Mouse (Mus musculus) myocyte (in vitro differentiated cells): ENCODE results near the gene Cdkn1c. TPM values are rescaled to one million over a fixed set of nuclear protein-coding genes. Genes with fewer than 3 reads are reported as not detected.

ENCODE experiments used
- H3K27me3 ChIP-seq: one replicate; pipeline ENCODE4 v1.6.1; 2011; ENCODE audit not compliant: control insufficient read depth, insufficient read depth, insufficient read length
- H3K36me3 ChIP-seq: one replicate; pipeline ENCODE4 v1.6.1; 2011; ENCODE audit not compliant: control insufficient read depth, insufficient read depth
- H3K4me2 ChIP-seq: one replicate; pipeline ENCODE4 v1.6.1; 2011; ENCODE audit warnings: low read depth, control low read depth
- H3K4me3 ChIP-seq: one replicate; pipeline ENCODE4 v1.5.1; 2011; ENCODE audit warnings: mild to moderate bottlenecking, control low read depth, moderate library complexity
- H3K79me2 ChIP-seq: one replicate; pipeline ENCODE4 v1.6.1; 2011; ENCODE audit not compliant: control insufficient read depth, insufficient read depth
- H3ac ChIP-seq: one replicate; pipeline ENCODE4 v1.6.1; 2011; ENCODE audit not compliant: control insufficient read depth, insufficient read length
- CEBPB ChIP-seq: IDR thresholded peaks from 2 replicates; pipeline ENCODE4 v1.6.1; 2011; ENCODE audit warnings: mild to moderate bottlenecking, moderate library complexity; ENCODE audit not compliant: poor library complexity, insufficient read depth, severe bottlenecking
- E2F4 ChIP-seq: IDR thresholded peaks from one replicate; pipeline ENCODE4 v1.6.1; 2011; ENCODE audit warnings: mild to moderate bottlenecking, control low read depth, moderate library complexity; ENCODE audit not compliant: insufficient read depth
- MAX ChIP-seq: IDR thresholded peaks from one replicate; pipeline ENCODE4 v1.6.1; 2011; ENCODE audit warnings: low read depth, mild to moderate bottlenecking, control low read depth
- MYOD1 ChIP-seq, 3 experiments: IDR thresholded peaks; one replicate each; pipeline ENCODE4 v1.6.1; 2011; ENCODE audit warnings: control low read depth in 2 of 3, low read depth in 2 of 3, mild to moderate bottlenecking in 2 of 3, moderate library complexity in 1 of 3; ENCODE audit not compliant: insufficient read length in 2 of 3, control insufficient read depth in 1 of 3
- MYOG ChIP-seq, 3 experiments: IDR thresholded peaks; one replicate each; pipeline ENCODE4 v1.6.1; 2011; ENCODE audit warnings: control low read depth in 2 of 3, low read depth in 2 of 3, mild to moderate bottlenecking in 2 of 3; ENCODE audit not compliant: insufficient read length in 2 of 3, control insufficient read depth in 1 of 3, insufficient read depth in 1 of 3
- POLR2A ChIP-seq: IDR thresholded peaks from one replicate; pipeline ENCODE4 v1.6.1; 2011; ENCODE audit warnings: low read depth, mild to moderate bottlenecking, control low read depth, moderate library complexity; ENCODE audit not compliant: insufficient read length
- POLR2AphosphoS2 ChIP-seq: IDR thresholded peaks from one replicate; pipeline ENCODE4 v1.6.1; 2011; ENCODE audit warnings: low read depth, control low read depth; ENCODE audit not compliant: insufficient read length
- REST ChIP-seq: IDR thresholded peaks from one replicate; pipeline ENCODE4 v1.6.1; 2011; ENCODE audit warnings: mild to moderate bottlenecking, control low read depth, moderate library complexity; ENCODE audit not compliant: insufficient read depth, insufficient read length
- SRF ChIP-seq: IDR thresholded peaks from one replicate; pipeline ENCODE4 v1.6.1; 2011; ENCODE audit warnings: low read depth; ENCODE audit not compliant: control insufficient read depth, insufficient read length
- TCF12 ChIP-seq: IDR thresholded peaks from one replicate; pipeline ENCODE4 v1.6.1; 2011; ENCODE audit warnings: mild to moderate bottlenecking, control low read depth; ENCODE audit not compliant: poor library complexity, insufficient read depth, severe bottlenecking
- TCF3 ChIP-seq: IDR thresholded peaks from one replicate; pipeline ENCODE4 v1.6.1; 2011; ENCODE audit warnings: low read depth, control low read depth; ENCODE audit not compliant: insufficient read length
- USF1 ChIP-seq: IDR thresholded peaks from one replicate; pipeline ENCODE4 v1.6.1; 2011; ENCODE audit warnings: low read depth, mild to moderate bottlenecking, control low read depth, moderate library complexity
- polyA plus RNA-seq: library from polyadenylated mRNA; unstranded; fragments of >200 nt; fragmentation: generic; extraction: Trizol; gene quantifications from one replicate; pipeline ENCODE4 v1.2.1, GENCODE M21; 2012; ENCODE audit warnings: missing spikeins

The Cdkn1c gene
- polyA plus RNA-seq, 1 experiment, result 35.7 TPM

- no peak for TF ChIP-seq POLR2AphosphoS2
- TF ChIP-seq CEBPB, result no peak
- TF ChIP-seq REST, result no peak
- no peak for TF ChIP-seq SRF
- TF ChIP-seq MYOG (IDR thresholded peaks at IDR 0.05; ENCODE audit: control insufficient read depth in 1 of 3, insufficient read depth in 1 of 3, insufficient read length in 2 of 3, low read depth in 2 of 3), result no peak
- no peak for TF ChIP-seq MAX
- no peak for TF ChIP-seq TCF12
- no peak for TF ChIP-seq USF1
- TF ChIP-seq TCF3, result no peak
- no peak for TF ChIP-seq E2F4
- TF ChIP-seq POLR2A, result no peak
- TF ChIP-seq MYOD1 (IDR thresholded peaks at IDR 0.05; ENCODE audit: control insufficient read depth in 1 of 3, insufficient read length in 2 of 3, low read depth in 2 of 3), result no peak
- H3K36me3 ChIP-seq, result no peaks in the 10 kb centered on the region
Measured at GRCm38 (mm10) chr7:143474811-143475210, 14.0 kb upstream of the Cdkn1c start.

GRCm38 (mm10) chr7:143473347-143474101 is 12.7 kb upstream of the Cdkn1c start, which contains the start of gene Slc22a18:
Gene Slc22a18, plus strand, starts transcription at chr7:143473736.
- no peak within 1 kb of the TSS for H3K4me3 ChIP-seq
- peaks cover 15% of the 10 kb centered on the region for H3K27me3 ChIP-seq
- H3K36me3 ChIP-seq, result no peaks in the 10 kb centered on the region
- no peak within 1 kb of the TSS for H3K4me2 ChIP-seq
- TF ChIP-seq REST (no peak), TCF3 (no peak), USF1 (no peak)
- H3K79me2 ChIP-seq, result no peaks in the 10 kb centered on the region
- no peak within 1 kb of the TSS for H3ac ChIP-seq

More at GRCm38 (mm10) chr7:143474811-143475210, 14.0 kb upstream of the Cdkn1c start:
- H3K4me2 ChIP-seq, result no peak overlapping the region
- H3ac ChIP-seq, result no peak overlapping the region
- H3K27me3 ChIP-seq, result peaks cover 23% of the 10 kb centered on the region
- no peak overlapping the region for H3K4me3 ChIP-seq
- H3K79me2 ChIP-seq, result no peaks in the 10 kb centered on the region

DNA sequence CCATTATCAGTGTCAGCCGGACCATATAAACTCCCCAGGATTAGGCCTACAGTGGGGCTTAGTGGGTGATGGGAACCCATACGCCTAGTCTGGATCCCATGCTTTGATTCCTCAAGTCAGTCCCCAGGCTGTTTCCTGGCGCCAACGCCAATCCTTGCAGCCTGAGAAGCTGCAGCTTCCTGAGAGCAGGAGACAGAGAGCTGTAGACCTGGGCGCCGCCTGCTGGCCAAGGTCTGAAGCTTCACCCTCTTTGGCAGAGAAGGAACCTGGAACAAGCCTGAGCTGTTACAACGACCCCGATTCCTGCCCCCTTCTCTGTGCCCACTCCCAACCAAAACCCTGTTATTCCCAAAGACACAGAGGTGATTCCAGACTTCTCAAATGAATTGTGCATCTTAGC is 9.1 kb upstream of the Cdkn1c start:
- Histone ChIP-seq H3K36me3 (no peaks in the 10 kb centered on the region), H3K4me2 (no peak overlapping the region), H3K79me2 (no peaks in the 10 kb centered on the region), H3ac (no peak overlapping the region), H3K27me3 (peaks cover 7% of the 10 kb centered on the region), H3K4me3 (no peak overlapping the region)
- TF ChIP-seq SRF, result no peak
- TF ChIP-seq TCF12, result no peak
- TF ChIP-seq CEBPB, result no peak
- TF ChIP-seq MYOD1 (IDR thresholded peaks at IDR 0.05; ENCODE audit: control insufficient read depth in 1 of 3, insufficient read length in 2 of 3, low read depth in 2 of 3), result no peak
- no peak for TF ChIP-seq POLR2AphosphoS2
- no peak for TF ChIP-seq POLR2A
- TF ChIP-seq MAX, result no peak
- TF ChIP-seq REST, result no peak
- TF ChIP-seq USF1, result no peak
- TF ChIP-seq MYOG (IDR thresholded peaks at IDR 0.05; ENCODE audit: control insufficient read depth in 1 of 3, insufficient read depth in 1 of 3, insufficient read length in 2 of 3, low read depth in 2 of 3), result no peak
- no peak for TF ChIP-seq E2F4
- TF ChIP-seq TCF3, result no peak

GRCm38 (mm10) chr7:143467714-143468113 is 6.9 kb upstream of the Cdkn1c start:
- H3K36me3 ChIP-seq, result no peaks in the 10 kb centered on the region
- peaks cover 7% of the 10 kb centered on the region for H3K27me3 ChIP-seq
- H3K79me2 ChIP-seq, result no peaks in the 10 kb centered on the region
- no peak overlapping the region for H3ac ChIP-seq
- TF ChIP-seq CEBPB, result no peak
- TF ChIP-seq POLR2A, result no peak
- no peak for TF ChIP-seq MYOG (IDR thresholded peaks at IDR 0.05; ENCODE audit: control insufficient read depth in 1 of 3, insufficient read depth in 1 of 3, insufficient read length in 2 of 3, low read depth in 2 of 3)
- TF ChIP-seq SRF, result no peak
- no peak for TF ChIP-seq MAX
- TF ChIP-seq USF1, result no peak
- TF ChIP-seq POLR2AphosphoS2, result no peak
- TF ChIP-seq TCF12, result no peak
- TF ChIP-seq E2F4, result no peak
- TF ChIP-seq REST, result no peak
- no peak for TF ChIP-seq TCF3
- TF ChIP-seq MYOD1 (IDR thresholded peaks at IDR 0.05; ENCODE audit: control insufficient read depth in 1 of 3, insufficient read length in 2 of 3, low read depth in 2 of 3), result no peak
- H3K4me2 ChIP-seq, result no peak overlapping the region
- H3K4me3 ChIP-seq, result no peak overlapping the region

DNA sequence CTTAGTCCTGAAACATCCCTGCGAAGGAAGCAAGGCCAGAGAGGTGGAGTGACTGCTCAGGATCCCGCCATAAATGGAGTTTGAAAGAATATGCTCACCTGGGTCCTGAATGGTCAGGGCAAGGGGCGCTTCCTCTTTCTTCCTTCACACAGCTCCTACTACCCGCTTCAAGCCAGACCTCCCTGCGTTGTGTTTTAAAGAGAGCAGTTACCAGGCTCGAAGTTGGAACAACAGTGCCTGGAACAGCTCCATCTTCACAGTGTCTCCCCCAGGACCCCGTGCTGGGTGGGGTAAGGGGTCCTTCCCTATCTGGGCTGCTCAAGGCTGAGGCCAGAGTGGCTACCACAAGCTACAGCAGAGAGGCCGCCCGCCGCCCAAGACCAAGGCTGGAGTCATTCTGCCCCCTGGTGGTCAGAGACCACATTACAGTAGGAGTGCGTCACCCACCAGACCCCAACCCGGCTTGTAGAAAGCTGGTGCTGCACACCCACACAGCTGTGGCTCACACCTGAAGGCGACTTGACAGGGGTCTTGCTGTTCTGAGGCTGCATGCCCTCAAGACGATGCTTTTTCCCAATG is 5.3 kb upstream of the Cdkn1c start:
- Histone ChIP-seq H3ac (no peak overlapping the region), H3K36me3 (no peaks in the 10 kb centered on the region), H3K4me2 (no peak overlapping the region), H3K4me3 (no peak overlapping the region), H3K27me3 (no peaks in the 10 kb centered on the region), H3K79me2 (no peaks in the 10 kb centered on the region)
- TF ChIP-seq MYOG (IDR thresholded peaks at IDR 0.05; ENCODE audit: control insufficient read depth in 1 of 3, insufficient read depth in 1 of 3, insufficient read length in 2 of 3, low read depth in 2 of 3), result no peak
- TF ChIP-seq REST, result no peak
- no peak for TF ChIP-seq E2F4
- TF ChIP-seq USF1, result no peak
- TF ChIP-seq POLR2A, result no peak
- TF ChIP-seq CEBPB, result no peak
- no peak for TF ChIP-seq TCF3
- TF ChIP-seq MAX, result no peak
- no peak for TF ChIP-seq MYOD1 (IDR thresholded peaks at IDR 0.05; ENCODE audit: control insufficient read depth in 1 of 3, insufficient read length in 2 of 3, low read depth in 2 of 3)
- no peak for TF ChIP-seq SRF
- no peak for TF ChIP-seq POLR2AphosphoS2
- no peak for TF ChIP-seq TCF12
